ENCODE assay signal across 18 mouse cellular contexts in the genomic region with DNA sequence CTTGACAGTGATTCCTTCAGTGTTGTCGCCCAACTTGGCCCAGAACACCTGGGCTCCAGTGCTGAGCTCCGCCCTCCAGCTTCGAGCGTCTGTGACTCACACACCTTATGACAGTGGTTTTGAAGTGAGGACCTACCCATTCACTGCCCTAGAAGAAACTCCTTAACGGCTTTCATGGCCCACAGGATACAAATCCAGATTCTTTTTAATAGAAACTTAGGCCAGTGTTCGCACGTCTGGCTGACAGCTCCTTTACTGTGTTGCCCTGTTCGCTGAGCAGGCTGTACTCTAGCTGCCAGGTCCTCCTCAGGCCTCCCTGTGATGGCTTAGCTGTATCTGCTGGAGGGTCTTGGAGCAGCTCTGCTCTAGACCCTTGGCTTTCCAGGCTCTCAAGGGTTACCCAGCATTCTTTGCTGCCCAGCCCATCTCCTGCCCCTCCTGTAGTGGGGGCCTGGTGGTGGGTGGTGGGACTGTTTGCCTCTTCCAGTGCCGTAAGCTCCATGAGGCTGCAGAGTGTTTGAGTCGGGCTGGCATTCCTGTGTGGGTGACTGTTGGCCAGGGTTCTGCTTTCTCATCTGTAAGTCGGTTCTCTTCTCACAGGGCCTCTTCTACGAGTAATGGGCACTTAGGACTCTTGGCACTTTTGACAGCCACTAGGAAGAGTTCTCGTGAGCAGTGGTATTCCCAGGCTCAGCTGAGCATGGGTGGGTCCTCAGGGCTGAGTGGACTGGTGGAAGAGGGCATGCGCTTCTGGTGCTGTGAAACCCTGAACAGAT. TPM values are rescaled to one million over a fixed set of nuclear protein-coding genes. Genes with fewer than 3 reads are reported as not detected.
A peak's percentile ranks its signal among the peaks of the same experiment; 100 is the strongest.
DNase-seq lines count a peak whose midpoint lies in the region; ATAC-seq and TF ChIP-seq lines count a peak whose summit lies in the region.
"Had no signal": no experiment of that assay in that cellular context is flagged by ENCODE, and none has a peak within 500 bp of the region (broad histone marks: within the 10 kb centered on the region; RNA-seq: fewer than 3 reads in every experiment).

No protein-coding gene starts in this region.

- peak; percentile 61; the same call in 1 of the 2 replicates for TF ChIP-seq EP300 in lung, postnatal 0 days (IDR thresholded peaks at IDR 0.05)

- DNase-seq in embryonic facial prominence, embryonic 10.5 days (ENCODE audit: low spot score), result no peak
- DNase-seq in limb, embryonic 10.5 days (ENCODE audit: low spot score), result no peak
- peak; percentile 32 for DNase-seq in Muller cell, postnatal 12 days (ENCODE audit: inconsistent ontology term)
- peak; percentile 71 for DNase-seq in lung, postnatal 0 days (ENCODE audit: low spot score)
- no peak for DNase-seq in embryo, embryonic 10.5 days (ENCODE audit: low spot score)
- DNase-seq: cerebellum, adult 8-10 months; gastrocnemius, postnatal 25 days; heart, adult 2 months; liver, embryonic 13.5 days; thymus, postnatal 25 days had no signal

- H3K4me3 ChIP-seq in embryonic facial prominence, embryonic 15.5 days (replicated peaks), result no peak overlapping the region
- no peak overlapping the region for H3K4me3 ChIP-seq in embryonic facial prominence, embryonic 10.5 days
- no peak overlapping the region for H3K4me3 ChIP-seq in limb, embryonic 15.5 days
- no peak overlapping the region for H3K4me3 ChIP-seq in limb, embryonic 10.5 days
- H3K4me3 ChIP-seq in lung, postnatal 0 days (ENCODE audit: low read depth, low read length), result no peak overlapping the region
- H3K4me3 ChIP-seq: embryonic facial prominence, embryonic 12.5 days; heart, adult 2 months; heart, embryonic 15.5 days; kidney, embryonic 15.5 days; liver, embryonic 13.5 days; midbrain, embryonic 10.5 days had no signal

- no peaks in the 10 kb centered on the region for H3K4me1 ChIP-seq in embryonic facial prominence, embryonic 15.5 days
- H3K4me1 ChIP-seq in embryonic facial prominence, embryonic 10.5 days, result peaks cover 26% of the 10 kb centered on the region
- peaks cover 4% of the 10 kb centered on the region; the same call in 1 of the 2 replicates for H3K4me1 ChIP-seq in limb, embryonic 15.5 days
- peaks cover 38% of the 10 kb centered on the region for H3K4me1 ChIP-seq in limb, embryonic 10.5 days
- H3K4me1 ChIP-seq in lung, postnatal 0 days (ENCODE audit: insufficient read depth, low read depth, low read length), result peaks cover 3% of the 10 kb centered on the region; the same call in 1 of the 2 replicates

- peak; percentile 54; the same call in 1 of the 2 replicates for ATAC-seq in embryonic facial prominence, embryonic 15.5 days (ENCODE audit: insufficient number of reproducible peaks, low FRiP score, low TSS enrichment, low read depth)
- 0 out of 2 replicates have a peak, but pooled peaks have one; percentile 30 for ATAC-seq in limb, embryonic 15.5 days (ENCODE audit: insufficient number of reproducible peaks, low FRiP score, low TSS enrichment, low read depth)
- ATAC-seq in lung, postnatal 0 days, result peak; percentile 89
- no peak for ATAC-seq in erythroblast, adult 5-6 weeks (replicated peaks; ENCODE audit: low FRiP score, poor library complexity, severe bottlenecking)

- H3K4me2 ChIP-seq in embryonic facial prominence, embryonic 15.5 days (replicated peaks), result no peak overlapping the region
- H3K4me2 ChIP-seq in limb, embryonic 15.5 days, result no peak overlapping the region
- no peak overlapping the region for H3K4me2 ChIP-seq in lung, postnatal 0 days (replicated peaks; ENCODE audit: low read depth, low read length)
- H3K4me2 ChIP-seq: embryonic facial prominence, embryonic 12.5 days; heart, embryonic 15.5 days; kidney, embryonic 15.5 days; liver, embryonic 13.5 days had no signal

- 73% methylated on average over 14 of the region's 14 CpGs for WGBS in embryonic facial prominence, embryonic 15.5 days
- WGBS in embryonic facial prominence, embryonic 10.5 days, result 86% methylated on average over 14 of the region's 14 CpGs
- WGBS in limb, embryonic 15.5 days, result 67% methylated on average over 14 of the region's 14 CpGs
- WGBS in limb, embryonic 10.5 days, result 74% methylated on average over 14 of the region's 14 CpGs
- 62% methylated on average over 14 of the region's 14 CpGs for WGBS in lung, postnatal 0 days

- no peak overlapping the region for H3K27ac ChIP-seq in embryonic facial prominence, embryonic 15.5 days (replicated peaks)
- no peak overlapping the region; the same call in 1 of the 2 replicates for H3K27ac ChIP-seq in embryonic facial prominence, embryonic 10.5 days (replicated peaks)
- H3K27ac ChIP-seq in limb, embryonic 15.5 days, result no peak overlapping the region
- no peak overlapping the region for H3K27ac ChIP-seq in limb, embryonic 10.5 days
- H3K27ac ChIP-seq in lung, postnatal 0 days (ENCODE audit: low read length), result peak overlapping the region; percentile 80
- H3K27ac ChIP-seq: embryonic facial prominence, embryonic 12.5 days; heart, adult 2 months; heart, embryonic 15.5 days; kidney, embryonic 15.5 days; liver, embryonic 13.5 days; macrophage had no signal

- TF ChIP-seq CTCF in lung, postnatal 0 days (IDR thresholded peaks at IDR 0.05), result no peak

- H3K9ac ChIP-seq in embryonic facial prominence, embryonic 15.5 days, result no peak overlapping the region
- no peak overlapping the region for H3K9ac ChIP-seq in limb, embryonic 15.5 days
- no peak overlapping the region for H3K9ac ChIP-seq in lung, postnatal 0 days (replicated peaks; ENCODE audit: low read depth)
- H3K9ac ChIP-seq: embryonic facial prominence, embryonic 12.5 days; heart, embryonic 15.5 days; kidney, embryonic 15.5 days; liver, embryonic 13.5 days had no signal

- H3K9me3 ChIP-seq in embryonic facial prominence, embryonic 15.5 days (replicated peaks), result no peaks in the 10 kb centered on the region
- no peaks in the 10 kb centered on the region for H3K9me3 ChIP-seq in embryonic facial prominence, embryonic 10.5 days
- H3K9me3 ChIP-seq in limb, embryonic 15.5 days, result no peaks in the 10 kb centered on the region
- H3K9me3 ChIP-seq in limb, embryonic 10.5 days (replicated peaks), result no peaks in the 10 kb centered on the region
- H3K9me3 ChIP-seq in lung, postnatal 0 days (ENCODE audit: low read length), result no peaks in the 10 kb centered on the region
- H3K9me3 ChIP-seq: embryonic facial prominence, embryonic 12.5 days; heart, embryonic 15.5 days; kidney, embryonic 15.5 days; liver, embryonic 13.5 days; midbrain, embryonic 10.5 days had no signal

- H3K36me3 ChIP-seq in embryonic facial prominence, embryonic 15.5 days, result peaks cover 26% of the 10 kb centered on the region
- peaks cover 58% of the 10 kb centered on the region for H3K36me3 ChIP-seq in embryonic facial prominence, embryonic 10.5 days (replicated peaks)
- H3K36me3 ChIP-seq in limb, embryonic 15.5 days, result peaks cover 46% of the 10 kb centered on the region
- H3K36me3 ChIP-seq in limb, embryonic 10.5 days, result peaks cover 33% of the 10 kb centered on the region
- no peaks in the 10 kb centered on the region for H3K36me3 ChIP-seq in lung, postnatal 0 days (ENCODE audit: insufficient read depth, low read length)

- H3K27me3 ChIP-seq in embryonic facial prominence, embryonic 15.5 days, result no peaks in the 10 kb centered on the region
- no peaks in the 10 kb centered on the region for H3K27me3 ChIP-seq in embryonic facial prominence, embryonic 10.5 days (replicated peaks; ENCODE audit: low read depth, poor library complexity, severe bottlenecking)
- no peaks in the 10 kb centered on the region for H3K27me3 ChIP-seq in limb, embryonic 15.5 days
- peaks cover 9% of the 10 kb centered on the region for H3K27me3 ChIP-seq in limb, embryonic 10.5 days (ENCODE audit: low read depth, poor library complexity, severe bottlenecking)
- no peaks in the 10 kb centered on the region for H3K27me3 ChIP-seq in lung, postnatal 0 days (replicated peaks; ENCODE audit: insufficient read depth, low read length)
- H3K27me3 ChIP-seq: embryonic facial prominence, embryonic 12.5 days; heart, embryonic 15.5 days; kidney, embryonic 15.5 days; liver, embryonic 13.5 days had no signal

RNA-seq across cellular contexts. Expression of a gene that starts 11.7 kb away (rescaled TPM):
- polyA plus RNA-seq in embryonic facial prominence, embryonic 15.5 days (2015; fragmentation: Nextera tagmentation; extraction: Ambion mirVana), result 11.3 and 12.5 TPM in 2 replicates
- 10.9 and 11.5 TPM in 2 replicates for polyA plus RNA-seq in embryonic facial prominence, embryonic 10.5 days (2016; fragmentation: Nextera tagmentation; extraction: Ambion mirVana)
- 10.5 and 11.3 TPM in 2 replicates for polyA plus RNA-seq in limb, embryonic 15.5 days (2015; fragmentation: Nextera tagmentation; extraction: Ambion mirVana)
- 8.9 and 10.3 TPM in 2 replicates for polyA plus RNA-seq in limb, embryonic 10.5 days (2016; fragmentation: Nextera tagmentation; extraction: Ambion mirVana)
- 5.9 and 6.2 TPM in 2 replicates for polyA plus RNA-seq in lung, postnatal 0 days (2015; fragmentation: Nextera tagmentation; extraction: Ambion mirVana)
- 1.7 and 3.8 TPM in 2 replicates for total RNA-seq in erythroblast, adult 5-6 weeks (2015; ENCODE audit: low replicate concordance)
- 1.3 and 1.7 TPM in 2 replicates for total RNA-seq in erythroblast, adult 5-6 weeks (2017; ENCODE audit: low replicate concordance)

RNA-seq across cellular contexts. Expression of a gene that starts 15.4 kb away (rescaled TPM):
- polyA plus RNA-seq in embryonic facial prominence, embryonic 15.5 days (2015; fragmentation: Nextera tagmentation; extraction: Ambion mirVana), result 6.7 and 7.5 TPM in 2 replicates
- polyA plus RNA-seq in embryonic facial prominence, embryonic 10.5 days (2016; fragmentation: Nextera tagmentation; extraction: Ambion mirVana), result 0.41 and 0.60 TPM in 2 replicates
- 16.3 and 18.0 TPM in 2 replicates for polyA plus RNA-seq in limb, embryonic 15.5 days (2015; fragmentation: Nextera tagmentation; extraction: Ambion mirVana)
- 0.33 and 0.40 TPM in 2 replicates for polyA plus RNA-seq in limb, embryonic 10.5 days (2016; fragmentation: Nextera tagmentation; extraction: Ambion mirVana)
- 12.1 and 13.9 TPM in 2 replicates for polyA plus RNA-seq in lung, postnatal 0 days (2015; fragmentation: Nextera tagmentation; extraction: Ambion mirVana)
- total RNA-seq in erythroblast, adult 5-6 weeks (2015; ENCODE audit: low replicate concordance), result 11.5 and 14.4 TPM in 2 replicates
- total RNA-seq in erythroblast, adult 5-6 weeks (2017; ENCODE audit: low replicate concordance), result 5.9 and 6.7 TPM in 2 replicates

RNA-seq across cellular contexts. Expression of a gene that starts 50.6 kb away (rescaled TPM):
- polyA plus RNA-seq in embryonic facial prominence, embryonic 15.5 days (2015; fragmentation: Nextera tagmentation; extraction: Ambion mirVana), result 3.7 and 5.3 TPM in 2 replicates
- 0.39 and 0.50 TPM in 2 replicates for polyA plus RNA-seq in embryonic facial prominence, embryonic 10.5 days (2016; fragmentation: Nextera tagmentation; extraction: Ambion mirVana)
- polyA plus RNA-seq in limb, embryonic 15.5 days (2015; fragmentation: Nextera tagmentation; extraction: Ambion mirVana), result 1.7 and 2.0 TPM in 2 replicates
- polyA plus RNA-seq in limb, embryonic 10.5 days (2016; fragmentation: Nextera tagmentation; extraction: Ambion mirVana), result 0.21 and 0.99 TPM in 2 replicates
- 27.0 and 30.4 TPM in 2 replicates for polyA plus RNA-seq in lung, postnatal 0 days (2015; fragmentation: Nextera tagmentation; extraction: Ambion mirVana)
- total RNA-seq in erythroblast, adult 5-6 weeks (2015; ENCODE audit: low replicate concordance), result 18.8 and 38.2 TPM in 2 replicates
- total RNA-seq in erythroblast, adult 5-6 weeks (2017; ENCODE audit: low replicate concordance), result 26.9 and 27.9 TPM in 2 replicates

Comparison
In these comparisons a context has a peak if more than half of its experiments do, and no peak if none do; other contexts are left out.
1. DNase-seq: peak in Muller cell, postnatal 12 days (single experiment) and lung, postnatal 0 days (single experiment); none in embryonic facial prominence, embryonic 10.5 days (single experiment), limb, embryonic 10.5 days (single experiment) and embryo, embryonic 10.5 days (single experiment).